Mouse (Mus musculus) left cerebral cortex, postnatal 4 days (tissue): ENCODE data around the gene Cenpc1. TPM values are rescaled to one million over a fixed set of nuclear protein-coding genes. Genes with fewer than 3 reads are reported as not detected.

Source experiments
- DNase-seq: peaks from one replicate; pipeline ENCODE4 v3.0.0-alpha.2; 2022
- intact Hi-C: fragments of 180-260 bp; cut with DNase I; formaldehyde crosslinking; loops from one replicate; pipeline ENCODE4 v1.15.1; 2025
- total RNA-seq, 2 experiments: library from RNA; stranded (reverse); gene quantifications; 2 replicates each; pipeline ENCODE4 v1.2.3; 2021

Cenpc1 gene
- total RNA-seq = 10 to 100 TPM; 34.3 to 36.2 TPM

- intact Hi-C loops = loop anchor here (5.0 kb wide), 1 partner anchor 42 kb away; no protein-coding TSS in a partner anchor
- DNase-seq = peak; percentile 98
Observed at GRCm38 (mm10) chr5:86065101-86065875, at the start of gene Cenpc1. Gene Cenpc1 (minus strand): TSS chr5:86065583.

- intact Hi-C loops = no loop called here
- DNase-seq = no peak
Observed at GRCm38 (mm10) chr5:86113997-86114396, 48.6 kb upstream of the Cenpc1 start.

- DNase-seq = no peak
- intact Hi-C loops = no loop called here
Observed at GRCm38 (mm10) chr5:86113037-86113436, 47.7 kb upstream of the Cenpc1 start.

GRCm38 (mm10) chr5:86111074-86111473, 45.7 kb upstream of the Cenpc1 start:
- intact Hi-C loops = no loop called here
- DNase-seq = no peak

GRCm38 (mm10) chr5:86106610-86107009, 41.2 kb upstream of the Cenpc1 start:
- intact Hi-C loops = loop anchor here (5.0 kb wide), 1 partner anchor 39 kb away; the partner anchor contains the start of gene Cenpc1
- DNase-seq = no peak

- no peak for DNase-seq
- intact Hi-C loops = no loop called here
Observed at GRCm38 (mm10) chr5:86102176-86102575, 36.8 kb upstream of the Cenpc1 start.

- intact Hi-C loops = no loop called here
- DNase-seq = no peak
Observed at GRCm38 (mm10) chr5:86100621-86101020, 35.2 kb upstream of the Cenpc1 start.

- no peak for DNase-seq
- intact Hi-C loops = no loop called here
Observed at GRCm38 (mm10) chr5:86098988-86099387, 33.6 kb upstream of the Cenpc1 start.

GRCm38 (mm10) chr5:86094754-86095153, 29.4 kb upstream of the Cenpc1 start:
- intact Hi-C loops = no loop called here
- no peak for DNase-seq

GRCm38 (mm10) chr5:86086751-86087150, 21.4 kb upstream of the Cenpc1 start:
- no peak for DNase-seq
- intact Hi-C loops = no loop called here

- no peak for DNase-seq
- intact Hi-C loops = no loop called here
Observed at GRCm38 (mm10) chr5:86084979-86085378, 19.6 kb upstream of the Cenpc1 start.

GRCm38 (mm10) chr5:86083987-86084386, 18.6 kb upstream of the Cenpc1 start:
- no peak for DNase-seq
- intact Hi-C loops = no loop called here

GRCm38 (mm10) chr5:86078720-86079334, 13.4 kb upstream of the Cenpc1 start:
- no peak for DNase-seq
- intact Hi-C loops = no loop called here

GRCm38 (mm10) chr5:86072756-86073386, 7.5 kb upstream of the Cenpc1 start:
- intact Hi-C loops = no loop called here
- no peak for DNase-seq

- intact Hi-C loops = no loop called here
Observed at GRCm38 (mm10) chr5:86071538-86071937, 6.2 kb upstream of the Cenpc1 start, which contains the start of gene Stap1. Gene Stap1 (plus strand): TSS chr5:86071746.

GRCm38 (mm10) chr5:86069121-86069520, 3.7 kb upstream of the Cenpc1 start:
- no peak for DNase-seq
- intact Hi-C loops = loop anchor here (5.0 kb wide), 1 partner anchor 38 kb away; no protein-coding TSS in a partner anchor

More at GRCm38 (mm10) chr5:86071538-86071937, 6.2 kb upstream of the Cenpc1 start, which contains the start of gene Stap1:
- no peak for DNase-seq

GRCm38 (mm10) chr5:86068451-86068850, 3.1 kb upstream of the Cenpc1 start:
- intact Hi-C loops = loop anchor here (5.0 kb wide), 1 partner anchor 39 kb away; no protein-coding TSS in a partner anchor
- DNase-seq = no peak

GRCm38 (mm10) chr5:86066551-86066929, 1.2 kb upstream of the Cenpc1 start:
- intact Hi-C loops = loop anchor here (5.0 kb wide), 1 partner anchor 41 kb away; no protein-coding TSS in a partner anchor
- DNase-seq = peak; percentile 84

GRCm38 (mm10) chr5:86065876-86066550, 630 bp upstream of the Cenpc1 start:
- no peak for DNase-seq
- intact Hi-C loops = loop anchor here (5.0 kb wide), 1 partner anchor 41 kb away; no protein-coding TSS in a partner anchor

GRCm38 (mm10) chr5:86063501-86063900, 1.9 kb downstream of the Cenpc1 start:
- no peak for DNase-seq
- intact Hi-C loops = no loop called here

GRCm38 (mm10) chr5:86029820-86030219, 35.6 kb downstream of the Cenpc1 start:
- DNase-seq = no peak
- intact Hi-C loops = no loop called here
